ENCODE assay signal across 7 mouse cellular contexts in the genomic region with DNA sequence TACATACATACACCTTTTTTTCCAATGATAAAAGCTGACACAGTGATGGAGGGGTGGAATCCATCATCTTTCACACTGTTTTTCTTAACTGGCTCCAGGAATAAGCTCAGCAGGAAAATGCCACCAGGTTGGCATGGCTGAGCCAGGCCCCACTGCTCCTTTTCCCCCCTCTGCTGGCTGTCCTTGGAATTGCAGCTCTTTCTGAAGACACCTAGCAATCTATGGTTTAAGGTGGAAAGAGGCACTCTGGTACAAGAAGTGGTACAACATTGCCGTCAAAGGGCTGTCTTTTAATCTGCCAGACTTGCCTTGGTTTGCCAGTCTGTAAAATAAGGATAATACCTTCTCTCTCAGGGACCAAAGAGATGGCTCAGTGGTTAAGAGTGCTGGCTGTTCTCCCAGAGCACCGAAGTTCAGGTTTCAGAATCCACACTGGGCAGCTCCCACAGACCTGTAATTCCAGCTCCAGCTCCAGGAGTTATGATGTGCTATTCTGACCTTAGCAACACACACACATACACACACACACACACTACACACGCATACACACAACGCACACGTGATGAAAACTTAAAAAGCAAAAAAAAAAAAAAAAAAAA. TPM values are rescaled to one million over a fixed set of nuclear protein-coding genes. Genes with fewer than 3 reads are reported as not detected.
A peak's percentile ranks its signal among the peaks of the same experiment; 100 is the strongest.
DNase-seq lines count a peak whose midpoint lies in the region; ATAC-seq lines count a peak whose summit lies in the region.

No protein-coding gene starts in this region.

- no peaks in the 10 kb centered on the region for H3K9me3 ChIP-seq in midbrain, embryonic 14.5 days (ENCODE audit: control insufficient read depth, low read length)

- H3K9ac ChIP-seq in midbrain, embryonic 14.5 days (replicated peaks; ENCODE audit: low read length), result no peak overlapping the region

- 74% methylated on average over 5 of the region's 5 CpGs for WGBS in midbrain, embryonic 14.5 days

- ATAC-seq in erythroblast, adult 5-6 weeks (replicated peaks; ENCODE audit: low FRiP score, poor library complexity, severe bottlenecking), result peak; percentile 95
- ATAC-seq in midbrain, embryonic 14.5 days (ENCODE audit: low FRiP score, low TSS enrichment), result no peak

- H3K27ac ChIP-seq in midbrain, embryonic 14.5 days (replicated peaks; ENCODE audit: low read depth, low read length), result no peak overlapping the region

- DNase-seq in MN1 (ENCODE audit: low spot score), result peak; percentile 82
- peak; percentile 91 for DNase-seq in brain, adult 2 months (ENCODE audit: low read depth, low spot score)
- DNase-seq in heart, postnatal 4 days, result peak; percentile 91
- DNase-seq in left cerebral cortex, adult 18-20 months (ENCODE audit: low spot score in 2 of 2), result peak; percentile 88 to 97
- peak; percentile 95 for DNase-seq in midbrain, embryonic 14.5 days
- peak; percentile 39 to 86 for DNase-seq in spleen, adult 18-20 months

- H3K27me3 ChIP-seq in midbrain, embryonic 14.5 days (ENCODE audit: control insufficient read depth, insufficient read depth, low read length), result no peaks in the 10 kb centered on the region

- no peaks in the 10 kb centered on the region for H3K4me1 ChIP-seq in midbrain, embryonic 14.5 days (ENCODE audit: control insufficient read depth, insufficient read depth, low read length)

- no peak overlapping the region for H3K4me3 ChIP-seq in midbrain, embryonic 14.5 days (replicated peaks; ENCODE audit: low read depth, low read length)

- H3K4me2 ChIP-seq in midbrain, embryonic 14.5 days (ENCODE audit: low read length), result no peak overlapping the region

- 0 out of 2 replicates have a peak, but pooled peaks cover 2% of the 10 kb centered on the region for H3K36me3 ChIP-seq in midbrain, embryonic 14.5 days (ENCODE audit: control insufficient read depth, insufficient read depth, low read length)

RNA-seq across cellular contexts. Expression of a gene that starts 25.9 kb away (rescaled TPM):
- 0.84 and 0.96 TPM in 2 replicates for total RNA-seq in erythroblast, adult 5-6 weeks (2015; ENCODE audit: low replicate concordance)
- 3.8 and 4.0 TPM in 2 replicates for total RNA-seq in erythroblast, adult 5-6 weeks (2017; ENCODE audit: low replicate concordance)
- total RNA-seq in heart, postnatal 4 days (2021), result 10 to 100 TPM; 15.2 to 17.5 TPM
- total RNA-seq in left cerebral cortex, adult 18-20 months (2021), result 10 to 100 TPM; 49.5 to 53.9 TPM
- 26.3 and 40.1 TPM in 2 replicates for polyA plus RNA-seq in midbrain, embryonic 14.5 days (2014; fragmentation: Nextera tagmentation; extraction: Ambion mirVana)

RNA-seq across cellular contexts. Expression of a gene that starts 31.1 kb away (rescaled TPM):
- total RNA-seq in erythroblast, adult 5-6 weeks (2015; ENCODE audit: low replicate concordance), result 409 and 448 TPM in 2 replicates
- 409 and 414 TPM in 2 replicates for total RNA-seq in erythroblast, adult 5-6 weeks (2017; ENCODE audit: low replicate concordance)
- total RNA-seq in heart, postnatal 4 days (2021), result 100 to 1,000 TPM; 101 to 112 TPM
- total RNA-seq in left cerebral cortex, adult 18-20 months (2021), result 100 to 1,000 TPM; 121 to 123 TPM
- 222 and 237 TPM in 2 replicates for polyA plus RNA-seq in midbrain, embryonic 14.5 days (2014; fragmentation: Nextera tagmentation; extraction: Ambion mirVana)

RNA-seq across cellular contexts. Expression of a gene that starts 51.2 kb away (rescaled TPM):
- total RNA-seq in erythroblast, adult 5-6 weeks (2015; ENCODE audit: low replicate concordance), result not detected in 2 replicates
- total RNA-seq in erythroblast, adult 5-6 weeks (2017; ENCODE audit: low replicate concordance), result not detected in 2 replicates
- 1 to 10 TPM; 1.7 to 1.8 TPM for total RNA-seq in heart, postnatal 4 days (2021)
- total RNA-seq in left cerebral cortex, adult 18-20 months (2021), result 10 to 100 TPM; 22.3 to 24.5 TPM
- polyA plus RNA-seq in midbrain, embryonic 14.5 days (2014; fragmentation: Nextera tagmentation; extraction: Ambion mirVana), result 7.3 and 12.2 TPM in 2 replicates

Comparison
In these comparisons a context has a peak if more than half of its experiments do, and no peak if none do; other contexts are left out.
1. RNA of a gene that starts 51.2 kb away (total RNA-seq): 22.3 to 24.5 TPM in left cerebral cortex, adult 18-20 months; 1.7 to 1.8 TPM in heart, postnatal 4 days and not detected in erythroblast, adult 5-6 weeks; every median in the first group is over 4 times any median in the second.
2. Peak in every context shown above with its lines, with median percentiles within 50 percentile points of each other: DNase-seq.